Mouse (Mus musculus) neural tube, embryonic 15.5 days (tissue): ENCODE measurements at regions not wholly inside any gene's neighbourhood (a gene's known extent, or its start where the extent isn't known, plus 50 kb on each side); places are given as distances from the start of the nearest gene placed in this dataset.

Source experiments
- ATAC-seq: fragments of 200-750 bp; cut with Nextera tagmentation; 2 replicates; pipeline ENCODE4 v1.8.0; 2017; ENCODE audit warnings: mild to moderate bottlenecking, moderate TSS enrichment, moderate library complexity; ENCODE audit not compliant: low FRiP score
- H3K27ac ChIP-seq: fragments of 300-500 bp; sonication (generic); replicated peaks from 2 replicates; pipeline ENCODE4 v1.5.1; 2015; ENCODE audit warnings: mild to moderate bottlenecking, inconsistent platforms
- H3K27me3 ChIP-seq: fragments of 300-500 bp; sonication (generic); replicated peaks from 2 replicates; pipeline ENCODE4 v1.6.1; 2015; ENCODE audit warnings: inconsistent platforms
- H3K36me3 ChIP-seq: fragments of 300-500 bp; sonication (generic); 2 replicates; pipeline ENCODE4 v1.6.1; 2015; ENCODE audit warnings: inconsistent platforms
- H3K4me1 ChIP-seq: fragments of 300-500 bp; sonication (generic); 2 replicates; pipeline ENCODE4 v1.6.1; 2015; ENCODE audit warnings: inconsistent platforms
- H3K4me2 ChIP-seq: fragments of 300-500 bp; sonication (generic); 2 replicates; pipeline ENCODE4 v1.6.1; 2015; ENCODE audit warnings: inconsistent platforms, mild to moderate bottlenecking, moderate library complexity
- H3K4me3 ChIP-seq: fragments of 300-500 bp; sonication (generic); replicated peaks from 2 replicates; pipeline ENCODE4 v1.5.1; 2015; ENCODE audit warnings: mild to moderate bottlenecking, inconsistent platforms
- H3K9ac ChIP-seq: fragments of 300-500 bp; sonication (generic); replicated peaks from 2 replicates; pipeline ENCODE4 v1.6.1; 2015; ENCODE audit warnings: mild to moderate bottlenecking, inconsistent platforms
- H3K9me3 ChIP-seq: fragments of 300-500 bp; sonication (generic); replicated peaks from 2 replicates; pipeline ENCODE4 v1.6.1; 2016; ENCODE audit warnings: inconsistent platforms
- WGBS: fragments of 180-500 bp; shearing (Covaris S2); methylation state at CpG from one replicate; pipeline ENCODE4 v1.1.7; 2015; ENCODE audit warnings: mixed read lengths; 5-methylcytosine and 5-hydroxymethylcytosine counted together

GRCm38 (mm10) chr3:38104418-38104817 lies 380.1 kb upstream of the Gm5148 start:
- Histone ChIP-seq H3K36me3 (no peaks in the 10 kb centered on the region), H3K4me1 (no peaks in the 10 kb centered on the region), H3K27me3 (no peaks in the 10 kb centered on the region), H3K27ac (no peak overlapping the region), H3K9me3 (no peaks in the 10 kb centered on the region), H3K4me3 (no peak overlapping the region), H3K9ac (no peak overlapping the region), H3K4me2 (no peak overlapping the region)
- WGBS = 88% methylated on average over 3 of the region's 3 CpGs
- no peak for ATAC-seq

DNA sequence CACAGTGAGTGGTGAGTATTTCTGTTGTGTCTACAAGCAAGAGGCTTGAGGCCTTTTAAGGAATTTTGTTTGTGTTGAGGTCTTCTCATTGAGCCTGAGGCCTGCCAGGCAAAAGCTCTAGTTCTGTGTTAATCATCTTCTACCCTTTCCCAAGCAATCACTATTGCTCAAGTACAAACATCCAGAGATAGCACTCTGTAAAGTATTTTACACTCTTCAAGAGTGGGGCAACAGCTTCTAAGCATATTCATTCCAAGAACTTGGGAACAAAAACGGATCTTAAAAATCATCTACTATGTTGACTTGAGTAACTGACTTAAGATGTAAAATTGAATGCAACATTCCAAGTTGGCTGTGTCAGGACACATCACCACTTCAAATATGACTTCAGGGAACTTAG lies 378.7 kb upstream of the Gm5148 start:
- H3K27ac ChIP-seq = no peak overlapping the region
- H3K4me1 ChIP-seq = no peaks in the 10 kb centered on the region
- H3K4me3 ChIP-seq = no peak overlapping the region
- no peaks in the 10 kb centered on the region for H3K9me3 ChIP-seq
- 98% methylated on average over 1 of the region's 1 CpGs for WGBS
- no peak overlapping the region for H3K4me2 ChIP-seq
- no peak overlapping the region for H3K9ac ChIP-seq
- no peak for ATAC-seq
- H3K27me3 ChIP-seq = no peaks in the 10 kb centered on the region
- H3K36me3 ChIP-seq = no peaks in the 10 kb centered on the region

DNA sequence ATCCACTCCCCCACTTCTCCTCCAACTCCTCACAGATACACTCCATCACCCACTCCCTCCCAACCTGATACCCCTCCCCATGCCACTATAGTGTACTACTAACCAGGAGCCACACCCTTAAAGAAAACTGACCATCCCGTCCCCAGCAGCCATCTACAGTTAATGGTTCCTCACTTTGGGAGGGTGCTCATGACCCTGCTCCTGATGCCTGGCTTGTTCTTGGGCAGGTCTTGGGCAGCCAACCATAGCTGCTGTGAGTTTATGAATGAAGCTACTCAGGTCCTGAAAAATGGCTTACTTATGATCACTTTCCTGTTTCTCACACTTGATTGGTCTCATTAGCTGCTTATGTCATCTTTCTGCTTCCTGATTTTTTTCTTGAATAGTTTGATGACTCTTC lies 377.9 kb upstream of the Gm5148 start:
- Histone ChIP-seq H3K27me3 (no peaks in the 10 kb centered on the region), H3K9ac (no peak overlapping the region), H3K36me3 (no peaks in the 10 kb centered on the region), H3K9me3 (no peaks in the 10 kb centered on the region), H3K4me3 (no peak overlapping the region), H3K4me2 (no peak overlapping the region), H3K4me1 (no peaks in the 10 kb centered on the region), H3K27ac (no peak overlapping the region)
- no peak for ATAC-seq
- 85% methylated on average over 1 of the region's 1 CpGs for WGBS

DNA sequence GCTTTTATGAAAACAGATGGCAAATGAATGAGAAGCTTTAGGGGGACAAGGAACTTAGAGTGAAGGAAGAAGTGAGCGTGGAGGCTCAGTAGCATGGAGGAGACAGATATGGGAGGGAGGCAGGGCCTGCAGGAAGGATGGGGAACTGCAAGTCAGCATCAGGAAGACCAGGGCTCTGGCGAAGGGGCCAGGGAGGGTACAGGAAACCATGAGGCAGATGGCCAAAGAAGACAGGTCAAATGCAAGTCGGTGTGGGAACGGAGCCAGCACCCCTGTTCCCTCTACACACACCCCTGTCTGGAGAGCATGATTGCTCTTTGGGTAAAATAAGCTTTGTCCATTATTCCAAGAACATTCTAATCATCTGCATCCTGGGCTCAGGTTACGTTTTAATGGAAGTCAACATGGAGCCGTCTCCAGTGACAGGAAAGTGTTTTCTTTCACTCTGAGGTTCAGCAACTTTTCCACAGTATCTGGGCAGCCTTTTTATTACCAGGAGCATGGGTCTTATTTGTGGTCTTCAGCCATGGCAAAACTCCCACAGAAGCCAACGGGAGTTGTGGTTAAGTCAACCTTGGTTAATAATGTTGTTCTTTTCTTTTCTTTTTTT lies 370.2 kb upstream of the Gm5148 start:
- no peaks in the 10 kb centered on the region for H3K4me1 ChIP-seq
- WGBS = 89% methylated on average over 7 of the region's 7 CpGs
- no peaks in the 10 kb centered on the region for H3K27me3 ChIP-seq
- H3K9ac ChIP-seq = no peak overlapping the region
- no peak overlapping the region for H3K4me3 ChIP-seq
- H3K36me3 ChIP-seq = no peaks in the 10 kb centered on the region
- H3K27ac ChIP-seq = no peak overlapping the region
- no peaks in the 10 kb centered on the region for H3K9me3 ChIP-seq
- ATAC-seq = no peak
- H3K4me2 ChIP-seq = no peak overlapping the region

DNA sequence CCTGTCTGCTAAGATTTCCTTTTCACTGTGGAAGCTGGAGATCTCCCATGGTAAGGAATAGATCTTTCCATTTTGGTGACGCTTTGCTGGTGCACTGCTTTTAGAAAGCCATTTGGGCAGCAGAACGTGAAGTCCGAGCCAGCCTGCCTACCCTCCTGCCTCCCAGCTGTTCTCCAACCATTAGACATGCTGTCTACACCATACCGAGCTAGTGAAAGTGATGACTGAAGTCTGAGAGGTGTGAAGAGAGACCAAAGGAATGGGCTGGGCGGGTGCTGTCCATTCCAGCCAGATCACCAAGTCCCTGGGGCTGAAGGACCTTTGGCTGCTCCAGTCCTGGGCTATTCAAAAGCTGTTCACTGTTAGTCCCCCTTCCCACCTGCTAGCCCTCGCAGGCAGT lies 360.3 kb upstream of the Gm5148 start:
- Histone ChIP-seq H3K27ac (no peak overlapping the region), H3K9ac (no peak overlapping the region), H3K4me3 (no peak overlapping the region), H3K4me2 (no peak overlapping the region), H3K36me3 (no peaks in the 10 kb centered on the region), H3K9me3 (no peaks in the 10 kb centered on the region), H3K27me3 (no peaks in the 10 kb centered on the region), H3K4me1 (no peaks in the 10 kb centered on the region; the same call in 1 of the 2 replicates)
- 60% methylated on average over 6 of the region's 6 CpGs for WGBS
- ATAC-seq = no peak

GRCm38 (mm10) chr3:38082386-38082785 lies 358.1 kb upstream of the Gm5148 start:
- Histone ChIP-seq H3K27ac (no peak overlapping the region), H3K36me3 (no peaks in the 10 kb centered on the region), H3K9me3 (no peaks in the 10 kb centered on the region), H3K4me1 (no peaks in the 10 kb centered on the region; the same call in 1 of the 2 replicates), H3K9ac (no peak overlapping the region), H3K4me2 (no peak overlapping the region), H3K27me3 (no peaks in the 10 kb centered on the region), H3K4me3 (no peak overlapping the region)
- ATAC-seq = no peak
- WGBS = 89% methylated on average over 11 of the region's 11 CpGs

- Histone ChIP-seq H3K4me1 (no peaks in the 10 kb centered on the region), H3K27ac (no peak overlapping the region), H3K27me3 (no peaks in the 10 kb centered on the region), H3K9ac (no peak overlapping the region), H3K4me3 (no peak overlapping the region), H3K9me3 (no peaks in the 10 kb centered on the region), H3K4me2 (no peak overlapping the region), H3K36me3 (no peaks in the 10 kb centered on the region)
- ATAC-seq = no peak
- WGBS = 90% methylated on average over 1 of the region's 1 CpGs
Measured at GRCm38 (mm10) chr3:38076835-38077234, 352.5 kb upstream of the Gm5148 start.

GRCm38 (mm10) chr3:38073946-38074345 lies 349.7 kb upstream of the Gm5148 start:
- Histone ChIP-seq H3K4me3 (no peak overlapping the region), H3K9me3 (no peaks in the 10 kb centered on the region), H3K9ac (no peak overlapping the region), H3K27ac (no peak overlapping the region), H3K36me3 (no peaks in the 10 kb centered on the region), H3K27me3 (no peaks in the 10 kb centered on the region), H3K4me2 (no peak overlapping the region), H3K4me1 (no peaks in the 10 kb centered on the region)
- WGBS = 94% methylated on average over 4 of the region's 4 CpGs
- ATAC-seq = no peak

DNA sequence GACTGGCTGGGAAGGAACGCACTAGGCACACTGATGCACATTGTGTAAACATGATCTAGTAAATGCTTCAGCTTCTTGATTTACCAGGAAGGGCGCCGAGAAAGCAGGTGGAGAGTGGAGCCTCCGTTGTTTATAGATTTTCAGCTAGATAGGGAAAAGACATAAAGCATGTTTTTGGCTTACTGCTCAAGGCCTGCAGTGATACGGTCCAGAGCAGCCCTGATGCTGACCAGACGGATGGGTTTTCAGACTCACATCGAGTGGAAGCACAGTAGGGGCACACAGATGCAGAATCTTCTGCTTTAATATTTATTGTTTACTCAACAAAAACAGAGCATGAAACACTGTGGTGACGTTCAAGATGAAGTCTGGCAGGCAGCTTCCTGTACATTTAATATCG lies 331.3 kb upstream of the Gm5148 start:
- Histone ChIP-seq H3K27me3 (no peaks in the 10 kb centered on the region), H3K36me3 (no peaks in the 10 kb centered on the region), H3K4me3 (no peak overlapping the region), H3K4me2 (no peak overlapping the region), H3K9ac (no peak overlapping the region), H3K4me1 (no peaks in the 10 kb centered on the region), H3K9me3 (no peaks in the 10 kb centered on the region), H3K27ac (no peak overlapping the region)
- ATAC-seq = no peak
- WGBS = 77% methylated on average over 9 of the region's 9 CpGs

DNA sequence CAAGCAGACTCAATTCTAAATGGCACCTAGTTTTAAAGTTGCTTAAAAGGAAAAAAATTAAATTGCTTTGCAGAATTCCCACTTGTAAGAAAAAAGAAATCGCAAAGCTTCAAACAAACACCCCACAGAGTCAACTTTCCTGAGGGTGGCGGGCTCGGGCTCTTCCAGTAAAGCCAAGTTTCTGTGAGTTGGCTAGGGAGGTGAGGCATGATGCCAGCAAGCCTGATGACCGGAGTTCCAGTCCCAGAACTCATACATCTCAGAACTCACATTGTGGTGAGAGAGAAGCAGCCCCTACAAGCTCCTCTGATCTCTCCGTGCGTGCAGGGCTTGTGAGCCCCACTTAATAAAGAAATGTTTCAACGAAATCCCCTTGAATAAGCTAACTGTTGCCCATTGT lies 328.7 kb upstream of the Gm5148 start:
- 87% methylated on average over 7 of the region's 7 CpGs for WGBS
- Histone ChIP-seq H3K4me1 (no peaks in the 10 kb centered on the region), H3K27ac (no peak overlapping the region), H3K9me3 (no peaks in the 10 kb centered on the region), H3K36me3 (no peaks in the 10 kb centered on the region), H3K9ac (no peak overlapping the region), H3K27me3 (no peaks in the 10 kb centered on the region), H3K4me2 (no peak overlapping the region), H3K4me3 (no peak overlapping the region)
- ATAC-seq = no peak

- no peak overlapping the region for H3K27ac ChIP-seq
- no peak overlapping the region for H3K4me2 ChIP-seq
- no peak for ATAC-seq
- WGBS = 91% methylated on average over 11 of the region's 11 CpGs
- H3K27me3 ChIP-seq = no peaks in the 10 kb centered on the region
- no peaks in the 10 kb centered on the region for H3K36me3 ChIP-seq
- no peaks in the 10 kb centered on the region for H3K4me1 ChIP-seq
- H3K4me3 ChIP-seq = no peak overlapping the region
- H3K9me3 ChIP-seq = no peaks in the 10 kb centered on the region
- no peak overlapping the region for H3K9ac ChIP-seq
Measured at GRCm38 (mm10) chr3:38051748-38052147, 327.5 kb upstream of the Gm5148 start.

DNA sequence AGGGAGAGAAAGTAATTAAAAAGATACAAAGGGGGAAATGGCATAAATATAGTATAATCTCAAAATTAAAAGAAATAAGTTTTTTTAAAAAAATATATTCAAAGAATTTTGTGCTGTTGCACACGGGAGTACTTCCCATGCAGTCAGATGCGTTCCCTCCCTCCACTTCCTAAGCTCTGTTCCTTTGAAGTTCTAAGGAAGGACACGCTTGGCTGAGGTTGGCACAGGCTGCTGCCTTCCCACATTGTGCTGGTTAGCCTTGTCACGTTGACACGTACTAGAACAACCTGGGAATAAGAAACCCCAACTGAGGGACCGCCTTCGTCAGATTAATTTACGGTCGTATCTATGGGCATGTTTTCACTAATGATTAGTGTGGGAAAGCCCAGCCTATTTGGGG lies 326.6 kb upstream of the Gm5148 start:
- Histone ChIP-seq H3K9ac (no peak overlapping the region), H3K9me3 (no peaks in the 10 kb centered on the region), H3K4me1 (peaks cover 2% of the 10 kb centered on the region; the same call in 1 of the 2 replicates), H3K4me2 (no peak overlapping the region), H3K4me3 (no peak overlapping the region), H3K36me3 (no peaks in the 10 kb centered on the region), H3K27me3 (no peaks in the 10 kb centered on the region), H3K27ac (no peak overlapping the region)
- no peak for ATAC-seq
- WGBS = 72% methylated on average over 9 of the region's 9 CpGs

GRCm38 (mm10) chr3:38050366-38050765 lies 326.1 kb upstream of the Gm5148 start:
- Histone ChIP-seq H3K4me2 (no peak overlapping the region), H3K4me3 (no peak overlapping the region), H3K27ac (no peak overlapping the region), H3K4me1 (peaks cover 5% of the 10 kb centered on the region; the same call in 1 of the 2 replicates), H3K9me3 (no peaks in the 10 kb centered on the region), H3K9ac (no peak overlapping the region), H3K36me3 (no peaks in the 10 kb centered on the region), H3K27me3 (no peaks in the 10 kb centered on the region)
- ATAC-seq = no peak
- WGBS = 63% methylated on average over 1 of the region's 1 CpGs
